Mouse (Mus musculus) spleen, postnatal 10 days (tissue): ENCODE data around the gene Cops4.
A peak's percentile ranks its signal among the peaks of the same experiment; 100 is the strongest.

Experiments used
- DNase-seq, 2 experiments: peaks; one replicate each; pipeline ENCODE4 v3.0.0; 2021 to 2022; ENCODE audit warnings: low spot score in 2 of 2

Cops4 gene

GRCm38 (mm10) chr5:100518049-100519026, at the start of gene Cops4:
TSS of gene Cops4 (plus strand) at chr5:100518309.
- peak; percentile 95 to 98 for DNase-seq

DNA sequence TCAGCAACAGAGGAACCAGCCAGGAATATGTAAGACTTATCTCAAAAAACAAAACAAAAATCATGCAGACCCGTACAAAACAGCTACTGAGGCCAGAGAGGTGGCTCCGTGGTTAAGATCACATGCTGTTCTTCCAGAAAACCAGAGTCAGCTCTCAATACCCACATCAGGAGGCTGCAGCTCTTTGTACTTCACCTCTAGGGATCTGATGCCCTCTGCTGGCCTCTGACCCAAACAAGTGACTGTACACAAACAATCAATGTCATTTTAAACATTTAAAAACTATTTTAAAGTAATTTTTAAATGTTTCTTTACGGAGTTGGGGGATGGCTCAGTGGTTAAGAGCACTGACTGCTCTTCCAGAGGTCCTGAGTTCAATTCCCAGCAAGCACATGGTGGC, 41.8 kb upstream of the Cops4 start:
- DNase-seq: no peak

DNA sequence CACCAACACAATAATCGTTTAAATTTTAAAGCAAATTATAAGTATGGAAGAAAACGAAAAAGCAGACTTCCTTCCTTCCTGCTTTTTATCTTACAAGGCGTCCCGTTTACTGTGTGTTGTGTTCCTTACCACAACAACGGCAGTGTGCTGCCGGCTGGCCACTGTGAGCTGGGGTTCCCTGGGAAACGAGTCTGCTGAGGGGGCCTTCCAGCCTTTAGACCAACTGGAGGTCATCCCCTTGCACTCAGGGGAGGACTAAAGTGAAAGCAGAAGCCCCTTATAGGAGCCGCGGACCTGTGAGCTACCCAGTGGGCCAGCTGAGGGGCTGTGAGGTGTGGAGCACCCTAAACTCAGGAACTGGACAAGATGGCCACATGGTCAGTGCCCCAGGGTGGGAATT, 40.5 kb upstream of the Cops4 start:
- DNase-seq: no peak

GRCm38 (mm10) chr5:100483569-100483968, 34.5 kb upstream of the Cops4 start:
- no peak for DNase-seq

DNA sequence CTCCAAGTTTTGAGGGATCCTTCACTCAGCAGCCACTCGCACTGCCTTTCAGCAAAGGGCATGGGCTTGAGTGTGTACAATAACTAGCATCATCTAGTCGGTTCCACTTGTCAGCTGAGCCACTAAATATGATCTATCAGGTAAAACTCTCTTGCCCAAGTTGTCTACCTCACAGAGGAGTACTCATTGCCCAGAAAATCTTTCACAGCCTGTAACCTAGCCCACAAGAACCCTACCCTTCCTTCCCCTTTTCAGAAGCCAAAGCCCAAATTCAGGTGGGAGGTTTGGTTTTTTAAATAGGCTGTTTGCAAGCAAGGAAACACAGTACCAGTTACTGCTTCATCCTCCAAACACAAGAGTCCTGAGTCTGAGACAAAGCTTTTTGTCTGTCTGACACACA, 31.0 kb upstream of the Cops4 start:
- no peak for DNase-seq

DNA sequence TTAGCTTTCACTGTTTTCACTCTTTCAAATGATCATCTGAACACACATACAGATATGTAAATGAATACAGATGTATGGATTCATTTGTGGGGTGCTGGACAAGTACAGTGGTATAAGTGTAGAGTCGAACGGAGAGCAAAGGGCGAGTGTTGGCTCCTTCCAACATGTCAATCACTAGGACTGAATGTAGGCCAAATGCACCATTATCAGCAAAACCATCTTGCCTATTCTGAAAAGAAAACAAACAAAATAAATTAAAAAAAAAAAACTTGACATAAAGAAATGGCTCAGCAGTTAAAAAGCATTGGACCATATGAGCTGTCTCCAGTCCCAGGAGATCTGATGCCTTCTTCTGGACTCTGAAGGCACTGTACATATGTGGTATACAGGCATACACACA, 29.9 kb upstream of the Cops4 start:
- no peak for DNase-seq

- DNase-seq: no peak
Observed at GRCm38 (mm10) chr5:100489340-100489739, 28.8 kb upstream of the Cops4 start.

DNA sequence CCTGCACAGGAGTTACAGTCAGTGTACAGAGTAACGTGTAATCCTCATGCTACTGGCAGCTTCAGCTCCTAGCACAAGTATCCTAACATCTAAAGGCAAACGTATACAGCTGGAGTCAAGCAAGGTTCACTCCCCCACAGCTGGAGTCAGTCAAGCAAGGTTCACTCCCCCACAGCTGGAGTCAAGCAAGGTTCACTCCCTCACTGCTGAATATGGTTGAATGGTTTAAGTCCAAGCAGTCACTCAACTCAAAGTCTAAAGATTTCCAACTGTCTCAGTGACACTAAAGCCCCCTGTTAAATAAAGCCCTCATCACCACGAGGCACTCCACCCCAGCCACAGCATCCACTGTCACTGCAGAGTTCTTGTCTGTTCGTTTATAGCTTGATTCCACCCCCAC, 26.4 kb upstream of the Cops4 start:
- no peak for DNase-seq

- peak; percentile 74 to 90 for DNase-seq
Observed at GRCm38 (mm10) chr5:100498436-100499180, 19.5 kb upstream of the Cops4 start.

DNA sequence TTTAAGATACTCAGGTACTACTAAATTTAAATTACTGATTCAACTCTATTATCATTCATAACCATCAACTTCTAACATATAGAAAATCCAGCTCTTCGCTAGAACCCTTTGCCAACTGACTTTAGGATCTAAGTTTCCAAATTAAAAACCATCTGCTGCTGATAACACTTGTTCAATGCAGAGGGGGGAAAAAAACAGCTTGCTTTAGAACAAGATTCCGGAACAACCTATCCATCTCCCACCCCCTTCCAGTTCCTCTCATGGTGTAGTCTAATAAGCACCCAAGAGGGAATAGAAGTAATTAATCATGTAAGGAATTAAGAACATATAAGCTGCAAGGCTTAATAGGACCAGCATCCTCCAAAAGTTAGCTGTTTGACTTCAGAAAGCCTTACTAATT, 18.9 kb upstream of the Cops4 start:
- no peak for DNase-seq

GRCm38 (mm10) chr5:100499831-100500304, 18.2 kb upstream of the Cops4 start:
- DNase-seq: peak; percentile 63 to 69

GRCm38 (mm10) chr5:100500458-100500961, 17.6 kb upstream of the Cops4 start, which contains the start of gene Lin54:
TSS of gene Lin54 (minus strand) at chr5:100500639.
- DNase-seq: peak; percentile 74 to 90

- no peak for DNase-seq
Observed at GRCm38 (mm10) chr5:100501267-100501666, 16.8 kb upstream of the Cops4 start.

GRCm38 (mm10) chr5:100509247-100509646, 8.9 kb upstream of the Cops4 start:
- no peak for DNase-seq

DNA sequence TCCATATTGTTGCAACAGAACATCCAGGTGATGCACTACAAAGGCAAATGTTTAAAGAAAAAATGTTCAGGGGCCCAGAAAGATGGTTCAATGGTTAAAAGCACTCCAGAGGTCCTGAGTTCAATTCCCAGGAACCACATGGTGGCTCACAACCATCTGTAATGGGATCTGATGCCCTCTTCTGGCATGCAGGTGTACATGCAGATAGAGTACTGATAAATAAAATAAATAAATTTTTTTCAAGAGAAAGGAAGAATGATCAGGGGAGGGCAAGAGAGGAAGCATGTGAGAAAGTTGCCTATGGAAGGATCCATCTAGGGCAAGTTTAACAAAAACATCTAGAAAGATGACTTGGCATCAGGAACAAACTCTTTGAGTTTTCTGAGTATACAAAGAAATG, 5.5 kb upstream of the Cops4 start:
- no peak for DNase-seq

DNA sequence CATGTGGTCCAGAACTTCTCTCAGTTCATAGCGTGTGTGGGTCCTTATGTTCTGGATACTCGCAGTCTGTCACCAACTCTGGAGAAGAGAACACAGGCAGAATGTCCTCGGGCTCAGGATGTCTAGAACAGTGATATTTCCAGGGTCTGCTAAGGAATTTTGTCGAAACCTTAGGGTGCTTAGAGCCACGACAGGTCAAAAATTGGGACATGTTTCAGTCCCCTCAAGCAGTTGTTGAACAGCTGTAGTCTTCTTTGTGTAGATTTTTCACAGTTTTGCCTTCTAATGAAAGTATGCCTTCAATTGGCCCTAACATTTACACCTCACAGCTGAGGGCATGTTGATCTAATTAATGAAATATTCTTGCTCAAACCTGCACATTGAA, 910 bp downstream of the Cops4 start:
- no peak for DNase-seq

DNA sequence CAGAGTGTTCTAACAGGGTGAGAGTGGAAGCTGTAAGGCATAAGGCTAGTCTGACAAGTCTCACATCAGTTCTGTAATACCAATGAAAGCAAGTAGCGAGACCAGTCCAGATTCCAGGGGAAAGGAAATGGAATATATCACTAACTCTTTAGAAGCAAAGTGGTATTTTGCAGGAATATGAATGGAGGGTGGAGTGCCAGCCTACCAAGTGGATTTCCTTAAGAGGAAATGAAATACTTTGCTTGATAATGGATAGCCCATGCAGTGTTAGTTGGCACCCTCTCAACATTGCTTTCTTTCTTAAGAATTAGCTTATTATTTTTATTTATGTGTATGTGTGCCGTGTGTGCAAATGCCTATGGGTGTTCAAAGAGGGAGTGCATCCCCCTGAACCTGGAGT, 2.1 kb downstream of the Cops4 start:
- DNase-seq: no peak

- no peak for DNase-seq
Observed at GRCm38 (mm10) chr5:100523331-100523730, 5.2 kb downstream of the Cops4 start.

- DNase-seq: no peak
Observed at GRCm38 (mm10) chr5:100524921-100525320, 6.8 kb downstream of the Cops4 start.

DNA sequence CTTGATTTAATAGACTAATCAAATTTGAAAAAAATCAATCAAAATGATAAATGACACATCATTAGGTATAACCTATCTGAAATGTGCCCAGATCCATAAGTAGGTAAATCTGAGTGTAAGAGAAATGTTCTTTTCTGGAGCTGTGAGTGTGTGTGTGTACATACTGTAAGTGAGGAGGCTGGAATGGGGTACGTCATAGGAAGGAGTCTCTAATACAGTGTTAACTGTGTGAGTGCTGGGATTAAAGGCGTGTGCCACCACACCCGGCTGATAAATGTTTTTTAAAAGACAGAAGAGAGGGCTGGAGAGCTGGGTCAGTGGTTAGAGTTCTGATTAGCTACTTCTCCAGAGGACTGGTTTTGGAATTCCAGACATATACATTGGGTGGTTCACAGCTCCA, 7.5 kb downstream of the Cops4 start:
- DNase-seq: no peak

DNA sequence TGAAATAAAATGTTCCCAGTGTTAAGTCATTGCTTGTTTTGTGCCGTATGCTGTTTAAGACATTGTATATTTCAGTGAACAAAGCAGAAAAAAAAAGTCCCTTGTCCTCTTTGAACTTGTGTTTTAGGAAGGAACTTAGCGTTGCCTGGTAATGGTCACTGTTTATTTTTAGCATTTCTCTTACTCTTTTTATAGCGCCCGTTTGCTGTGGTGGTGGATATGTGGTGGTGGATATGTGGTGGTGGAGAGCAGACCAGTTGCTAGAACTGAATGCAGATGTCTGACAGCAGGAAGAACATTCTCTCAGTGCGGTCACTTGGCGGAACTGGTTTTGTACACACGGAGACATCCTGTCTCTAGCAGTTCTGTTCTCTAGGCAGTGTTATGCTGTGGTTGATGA, 8.1 kb downstream of the Cops4 start:
- peak in 1 of 2 experiments; percentile 56 for DNase-seq

GRCm38 (mm10) chr5:100535826-100536225, 17.7 kb downstream of the Cops4 start:
- DNase-seq: no peak
